Mouse (Mus musculus) heart, postnatal 0 days (tissue): ENCODE results near the gene Fam3a.

Experiments used
- CTCF ChIP-seq: IDR thresholded peaks from 2 replicates; pipeline ENCODE4 v1.5.1; 2016; ENCODE audit warnings: antibody characterized with exemption, control low read depth, low read depth
- EP300 ChIP-seq: IDR thresholded peaks from 2 replicates; pipeline ENCODE4 v1.6.1; 2016; ENCODE audit warnings: antibody characterized with exemption, low read depth

DNA sequence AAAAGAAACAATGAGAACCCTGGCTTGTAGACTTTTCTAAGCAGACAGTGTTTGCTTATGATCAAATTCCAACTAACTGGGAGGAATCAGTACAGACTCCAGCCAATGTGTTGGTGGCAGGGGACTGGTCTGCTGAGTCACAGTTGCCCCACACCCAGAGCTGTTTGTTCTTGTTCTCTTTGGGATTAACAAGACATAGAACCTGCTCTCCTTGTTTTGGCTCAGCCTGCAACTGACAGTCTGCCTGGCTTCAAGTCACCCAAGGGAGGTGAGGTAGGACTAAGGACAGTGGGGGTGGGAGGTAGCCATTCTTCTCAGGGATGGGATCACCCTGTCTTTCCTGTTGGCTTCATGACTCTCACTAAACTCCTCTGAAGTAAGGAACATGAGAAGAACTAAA lies 31.4 kb upstream of the Fam3a start:
- TF ChIP-seq CTCF (no peak), EP300 (no peak)
